Mouse (Mus musculus): ENCODE results near the gene Krt77.

The Krt77 gene

DNA sequence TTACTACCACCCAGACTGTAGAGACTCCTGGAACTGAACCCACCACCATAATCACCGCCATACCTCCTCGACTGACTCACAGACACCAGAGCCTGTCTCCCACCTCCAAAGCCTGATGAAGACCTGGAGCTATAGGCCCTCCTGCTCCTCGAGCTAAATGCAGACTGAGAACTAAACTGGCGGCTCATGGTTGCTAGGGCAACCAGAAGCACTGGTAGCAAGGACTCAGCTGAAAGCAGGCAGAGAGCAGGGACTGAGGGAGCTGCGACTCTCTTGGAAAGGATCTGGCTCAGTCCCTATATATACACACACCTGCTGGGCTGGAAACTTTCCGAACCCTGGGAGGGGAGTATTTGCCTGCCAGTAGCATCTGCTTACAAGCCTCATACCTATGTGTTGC, at the start of gene Krt77:
Gene Krt77, minus strand, starts transcription at position 275 of the 400 bp plus-strand sequence.
- DNase-seq (ENCODE audit: low spot score) = peak; percentile 52

DNA sequence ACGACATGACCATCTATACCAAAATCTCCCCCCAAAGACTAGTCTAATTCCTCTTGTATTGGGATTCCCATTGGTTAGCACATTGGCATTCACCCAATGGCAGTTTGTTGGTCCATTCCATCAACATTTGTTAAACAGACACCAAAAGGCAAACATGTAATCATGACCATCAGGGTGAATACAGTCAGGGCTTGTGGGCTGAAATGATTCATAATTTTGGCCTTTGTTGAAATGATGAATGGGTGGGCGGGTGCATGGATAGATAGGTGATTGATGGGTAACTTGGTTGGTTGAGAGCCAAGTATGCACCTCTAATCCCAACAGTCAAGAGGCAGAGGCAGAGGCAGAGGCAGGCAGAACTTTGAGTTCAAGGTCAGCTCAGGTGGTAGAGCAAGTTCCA, 46.6 kb upstream of the Krt77 start:
- DNase-seq (ENCODE audit: low spot score) = no peak

DNA sequence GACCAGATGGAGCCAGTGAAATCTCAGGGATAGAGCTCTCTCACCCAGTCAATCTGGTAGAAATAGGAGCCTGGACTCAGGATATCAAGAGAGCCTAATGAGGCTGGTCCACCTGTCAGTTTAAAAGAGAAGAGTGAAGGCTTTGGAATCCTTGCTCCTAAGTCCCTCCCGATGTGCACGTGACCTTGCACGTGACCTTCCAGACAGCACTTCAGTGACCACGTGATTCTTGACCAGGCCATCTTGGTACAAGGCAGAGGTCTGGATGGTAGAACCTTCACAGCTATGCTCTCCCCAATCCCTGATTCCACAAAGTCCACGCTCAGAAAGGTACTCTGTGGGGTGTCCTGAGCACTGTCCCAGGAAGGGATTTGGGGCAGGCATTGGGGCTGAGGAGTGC, 35.3 kb upstream of the Krt77 start:
- DNase-seq (ENCODE audit: low spot score) = no peak

DNA sequence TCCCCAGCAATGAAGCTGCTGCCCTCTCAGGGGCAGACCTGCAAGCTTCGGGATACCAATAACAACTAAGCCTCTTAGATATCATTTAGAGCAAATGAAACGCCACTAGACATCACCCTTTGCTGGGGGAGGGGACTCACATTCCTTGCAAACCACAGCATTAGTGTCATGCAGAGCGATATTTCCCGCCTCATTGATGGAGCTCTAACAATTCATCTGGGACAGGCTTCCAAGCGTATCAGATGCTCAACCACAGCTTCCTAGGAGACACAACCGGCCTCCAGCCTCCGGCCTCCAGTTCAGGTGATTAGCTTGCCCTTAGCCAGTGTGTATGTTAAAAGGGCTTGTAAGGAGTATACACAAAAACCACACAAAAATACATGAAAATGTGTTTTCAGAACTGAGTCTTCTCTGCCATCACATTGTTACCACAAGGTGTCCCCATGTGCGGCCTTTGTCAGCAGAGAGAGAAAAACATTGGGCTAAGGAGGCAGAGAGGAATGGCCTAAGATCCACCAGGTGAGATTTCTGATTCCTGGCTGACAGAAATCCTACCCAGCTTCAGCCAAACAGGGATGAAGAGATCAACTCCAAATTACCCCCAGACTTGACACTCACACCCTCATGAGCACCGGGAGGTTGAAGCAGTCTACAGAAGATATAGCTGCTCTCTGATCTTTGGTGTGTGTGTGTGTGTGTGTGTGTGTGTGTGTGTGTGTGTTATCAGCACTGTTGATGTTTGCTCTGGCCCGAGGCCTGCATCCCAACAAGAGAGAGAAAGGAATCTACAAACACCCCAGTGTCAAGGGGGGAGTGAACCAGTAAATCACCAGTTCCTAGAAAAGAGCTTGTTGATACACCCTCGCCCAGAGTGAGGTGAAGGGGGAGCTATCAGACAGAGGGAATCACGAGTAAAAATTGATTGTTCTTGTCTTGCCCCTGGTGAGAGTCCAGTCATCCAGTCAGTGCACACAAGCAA, 33.0 kb upstream of the Krt77 start:
- DNase-seq (ENCODE audit: low spot score) = no peak

DNA sequence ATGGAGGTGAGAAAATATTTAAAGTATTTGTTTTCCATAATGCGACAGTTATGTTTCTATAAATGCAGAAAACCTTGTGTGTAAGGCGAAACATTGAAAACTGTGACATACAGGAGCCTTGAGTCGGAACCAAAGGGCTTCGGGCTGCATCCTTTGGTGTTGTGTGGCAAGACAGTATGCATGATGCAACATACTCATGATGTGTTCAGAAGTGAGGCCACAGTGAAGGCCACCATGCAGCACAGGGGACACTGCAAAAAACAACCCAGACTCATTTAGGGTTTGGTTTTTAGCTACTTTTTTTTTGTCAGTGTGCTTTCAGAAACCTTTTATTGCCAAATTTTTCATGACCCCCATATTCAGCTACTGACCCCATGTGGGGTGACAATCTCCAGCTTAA, 25.7 kb upstream of the Krt77 start:
- no peak for DNase-seq (ENCODE audit: low spot score)

DNA sequence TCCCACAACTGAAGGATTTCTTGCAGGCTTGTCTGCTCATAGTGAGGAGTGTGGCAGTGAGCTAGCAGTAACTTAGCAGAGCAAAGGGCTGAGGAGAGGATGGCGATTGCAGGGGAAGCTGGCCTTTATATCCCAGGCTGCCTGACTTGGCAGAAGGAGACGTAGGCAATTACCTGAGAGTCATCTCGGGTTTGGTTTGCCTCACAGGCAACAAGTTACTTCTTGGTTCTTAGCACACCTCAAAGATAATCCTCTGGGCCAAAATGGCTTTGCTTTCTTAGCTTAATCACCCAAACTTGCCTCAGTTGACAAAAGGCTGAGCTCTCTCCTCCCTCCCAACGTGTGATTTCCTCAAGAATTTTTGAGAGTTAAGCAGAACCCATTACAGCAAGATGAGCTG, 23.3 kb upstream of the Krt77 start, which contains the start of gene Krt76:
Gene Krt76, minus strand, starts transcription at position 101 of the 400 bp plus-strand sequence.
- DNase-seq (ENCODE audit: low spot score) = no peak

DNA sequence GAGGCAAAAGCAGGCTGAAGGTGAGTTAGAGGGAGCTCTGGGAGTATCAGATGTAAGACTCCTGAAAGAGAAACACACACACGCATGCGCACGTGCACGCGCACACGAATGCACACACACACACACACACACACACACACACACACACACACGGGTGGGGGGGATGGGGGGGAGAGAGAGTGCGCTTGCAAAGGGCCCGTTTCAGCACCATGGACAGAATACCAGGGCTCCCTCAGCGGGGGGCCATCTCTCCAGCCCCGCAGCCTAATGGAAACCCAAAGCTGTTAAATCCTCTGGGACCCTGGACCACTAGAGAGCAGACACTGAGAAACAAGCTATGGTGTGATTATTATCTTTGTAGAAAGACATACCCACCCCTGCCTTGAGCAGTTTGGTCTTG, 10.3 kb upstream of the Krt77 start:
- no peak for DNase-seq (ENCODE audit: low spot score)

DNA sequence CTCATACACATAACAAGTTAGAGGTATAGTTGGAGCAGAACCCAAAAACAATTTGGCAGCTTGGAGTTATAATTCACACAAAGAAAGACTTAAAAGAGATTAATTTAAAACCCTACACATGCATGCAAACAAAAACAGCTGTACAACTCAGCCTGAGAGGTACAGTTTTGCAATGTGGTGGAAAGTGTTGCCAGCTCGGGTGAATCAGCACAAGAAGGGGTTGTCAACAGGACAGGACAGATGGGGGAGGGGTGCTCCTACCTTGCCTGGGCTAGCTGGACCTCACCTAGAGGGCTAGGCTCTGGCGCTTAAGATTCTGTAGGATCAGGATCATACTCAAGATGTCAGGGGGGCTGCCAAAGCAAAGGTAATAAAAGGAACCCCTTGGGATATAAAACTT, 8.5 kb upstream of the Krt77 start:
- no peak for DNase-seq (ENCODE audit: low spot score)

DNA sequence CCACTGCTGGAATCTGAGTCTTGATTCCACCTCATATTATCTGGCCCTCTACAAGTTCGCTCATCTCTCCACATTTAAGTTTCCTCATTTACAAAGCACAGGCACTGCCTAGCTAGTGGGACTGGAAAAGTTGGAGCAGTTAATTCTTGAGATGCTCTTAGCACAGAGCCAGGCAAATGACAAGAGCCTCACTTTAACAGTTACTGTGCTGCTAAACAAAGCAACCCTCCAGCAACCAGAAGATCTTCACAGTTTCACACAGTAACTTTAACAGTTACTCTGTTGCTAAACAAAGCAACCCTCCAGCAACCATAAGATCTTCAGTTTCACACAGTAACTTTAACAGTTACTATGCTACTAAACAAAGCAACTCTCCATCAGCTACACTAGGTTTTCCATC, 4.9 kb upstream of the Krt77 start:
- no peak for DNase-seq (ENCODE audit: low spot score)

DNA sequence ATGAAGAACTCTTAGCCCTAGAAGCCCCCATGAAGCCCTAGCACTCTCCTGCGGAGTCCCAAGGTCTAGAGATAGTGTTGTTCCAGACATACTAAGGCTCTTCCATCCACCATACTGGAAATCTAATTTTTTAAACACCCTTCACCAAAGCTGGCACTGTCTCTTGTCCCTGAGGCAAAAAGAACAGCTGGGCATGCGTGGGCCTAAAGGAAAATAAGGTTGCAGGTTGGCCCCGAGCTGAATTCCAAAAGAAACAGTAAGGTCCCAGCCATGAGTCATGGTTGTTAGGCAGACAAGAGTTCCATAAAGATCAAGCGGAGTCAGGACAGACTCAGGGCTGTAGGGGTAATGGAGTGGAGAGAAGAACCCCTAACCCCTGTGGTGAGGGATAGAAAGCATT, 3.7 kb upstream of the Krt77 start:
- DNase-seq (ENCODE audit: low spot score) = no peak

DNA sequence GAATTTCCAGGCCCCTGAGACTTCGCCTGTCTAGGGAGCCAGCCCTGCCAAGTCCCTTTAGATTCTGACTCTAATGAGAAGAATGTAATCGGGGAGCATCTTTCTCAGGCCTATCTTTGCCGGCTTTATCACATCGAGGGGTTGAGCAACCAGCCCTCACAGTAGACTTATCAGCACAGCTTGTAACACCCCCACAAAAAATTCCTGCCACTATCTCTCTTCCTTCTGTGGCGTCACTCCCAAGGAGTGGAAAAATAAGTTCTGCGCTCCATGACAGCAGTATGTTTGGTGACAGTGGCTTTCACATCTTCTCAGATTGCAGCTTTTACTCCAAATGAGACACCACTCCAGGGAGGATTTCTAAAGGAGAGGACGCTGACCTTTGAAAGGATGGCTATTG, 2.8 kb downstream of the Krt77 start:
- DNase-seq (ENCODE audit: low spot score) = no peak

DNA sequence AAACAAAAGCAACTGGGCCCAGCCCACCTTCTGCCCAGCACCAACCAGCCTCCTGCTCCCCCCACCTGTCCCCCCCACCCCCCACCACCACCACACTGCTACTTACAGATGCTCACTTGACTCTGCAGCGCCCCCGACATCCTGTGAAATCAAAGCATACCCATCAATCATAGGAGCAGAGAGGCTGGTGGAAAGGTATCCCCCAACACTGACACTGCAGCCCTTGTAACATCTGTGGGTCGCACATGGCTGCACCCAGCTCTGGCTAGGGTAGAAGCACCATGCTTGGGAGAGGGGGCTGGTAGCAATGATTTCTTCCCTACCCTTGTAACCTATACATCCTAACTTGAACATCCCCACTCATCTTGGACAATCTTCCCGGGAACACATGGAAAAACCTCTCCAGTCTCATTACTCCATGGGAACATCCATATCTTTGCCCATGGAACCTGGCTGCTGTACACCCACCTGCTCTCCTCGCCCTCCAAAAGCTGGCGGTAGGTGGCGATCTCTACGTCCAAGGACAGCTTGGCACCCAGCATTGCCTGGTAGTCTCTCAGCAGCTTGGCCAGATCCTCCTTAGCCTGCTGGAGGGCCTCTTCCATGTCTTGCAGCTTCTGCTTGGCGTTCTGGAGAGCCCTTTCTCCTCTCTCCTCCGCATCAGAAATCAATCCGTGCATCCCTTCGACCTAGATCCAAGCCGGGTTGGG, 8.9 kb downstream of the Krt77 start:
- DNase-seq (ENCODE audit: low spot score) = no peak

DNA sequence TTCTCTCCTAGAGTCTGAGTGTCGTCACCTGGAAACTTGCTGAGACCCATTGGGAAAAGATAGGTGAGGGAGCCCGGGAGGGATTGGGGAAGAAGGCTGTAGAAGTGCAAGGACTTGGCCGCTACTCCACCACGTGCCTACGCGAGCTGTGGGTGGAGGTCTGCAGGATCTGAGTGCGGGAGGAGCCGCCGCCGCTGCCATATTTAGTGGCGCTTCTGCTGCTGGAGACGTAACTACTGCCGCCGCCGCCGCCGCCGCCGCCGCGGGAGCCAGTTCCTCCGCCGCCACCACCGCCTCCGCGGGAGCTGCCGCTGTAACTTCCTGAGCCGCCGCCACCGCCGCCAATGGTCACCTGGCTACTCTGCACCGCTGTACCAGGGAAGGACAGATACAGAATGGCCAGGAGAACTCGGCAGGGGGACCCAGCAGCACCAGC, 9.8 kb downstream of the Krt77 start:
- peak; percentile 30 for DNase-seq (ENCODE audit: low spot score)

DNA sequence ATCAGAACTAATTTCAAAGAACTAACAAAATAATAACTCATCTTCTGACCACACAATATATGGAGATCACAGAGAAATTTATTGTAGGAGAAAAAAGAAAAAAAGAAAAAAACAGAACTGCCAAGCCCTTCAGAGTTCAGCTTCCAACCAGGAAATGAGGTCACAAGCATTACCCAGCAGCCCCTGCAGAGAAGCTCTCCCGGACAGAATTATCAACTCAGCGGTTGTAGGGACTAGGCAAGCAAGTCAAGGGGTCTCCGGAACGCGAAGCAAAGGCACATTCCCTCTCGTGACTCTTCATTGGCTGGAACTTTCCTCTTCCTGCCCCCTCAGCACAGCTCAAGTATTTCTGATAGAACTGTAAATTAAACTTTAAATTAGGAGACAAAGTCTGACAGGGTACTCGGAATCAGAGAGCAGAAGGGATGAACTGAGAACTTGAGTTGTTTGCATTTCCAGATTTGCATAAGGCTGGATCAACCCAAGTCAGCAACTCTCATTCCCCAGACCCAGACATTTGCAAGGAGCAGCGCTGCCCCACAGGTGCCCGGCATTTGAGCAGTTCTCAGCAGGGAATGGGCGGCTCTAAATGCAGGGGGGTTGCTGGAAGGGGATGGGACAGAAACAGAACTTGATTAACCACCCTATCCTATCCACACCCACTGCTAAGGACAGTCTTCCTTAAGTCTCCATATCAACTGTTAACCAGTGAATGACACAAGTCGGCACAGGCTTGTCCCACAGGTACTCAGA, 10.7 kb downstream of the Krt77 start:
- no peak for DNase-seq (ENCODE audit: low spot score)

DNA sequence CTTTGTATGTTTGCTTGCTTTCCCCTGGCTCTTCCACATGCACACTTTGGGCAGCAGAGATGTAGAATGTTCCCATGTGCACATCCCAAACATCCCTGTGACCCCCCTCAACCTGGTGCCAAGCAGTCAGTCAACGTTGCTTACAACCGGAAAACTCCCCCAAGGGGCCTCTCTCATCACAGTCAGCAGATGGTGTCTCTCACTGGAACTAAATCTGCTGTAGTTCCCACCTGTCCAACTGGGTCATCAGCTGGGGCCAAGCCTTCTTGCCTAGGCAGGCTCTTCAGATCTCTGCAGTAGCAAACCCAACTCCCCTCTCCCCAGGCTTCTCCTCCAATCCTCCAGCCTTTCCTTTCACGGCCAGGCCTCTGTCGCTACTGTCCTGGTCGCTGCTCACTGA, 12.8 kb downstream of the Krt77 start:
- no peak for DNase-seq (ENCODE audit: low spot score)

DNA sequence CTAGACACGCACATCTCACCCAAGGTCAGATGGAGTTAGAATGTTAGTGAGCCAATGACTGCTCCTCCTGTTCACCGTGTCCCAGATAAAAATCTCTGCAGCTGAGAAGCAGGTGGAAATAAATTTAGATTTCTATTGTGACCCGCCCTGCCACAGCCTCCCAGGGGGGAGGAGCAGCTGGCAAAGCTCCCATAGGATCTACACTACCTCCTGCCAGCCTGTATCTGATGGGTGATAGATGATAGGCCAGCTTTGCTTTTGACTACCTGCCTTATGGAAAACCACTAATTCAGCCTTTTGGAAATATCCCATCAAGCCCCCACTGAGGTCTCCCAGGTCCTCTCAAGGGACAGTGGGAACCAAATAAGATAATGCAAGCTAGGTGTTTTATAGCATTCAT, 13.8 kb downstream of the Krt77 start:
- DNase-seq (ENCODE audit: low spot score) = no peak

DNA sequence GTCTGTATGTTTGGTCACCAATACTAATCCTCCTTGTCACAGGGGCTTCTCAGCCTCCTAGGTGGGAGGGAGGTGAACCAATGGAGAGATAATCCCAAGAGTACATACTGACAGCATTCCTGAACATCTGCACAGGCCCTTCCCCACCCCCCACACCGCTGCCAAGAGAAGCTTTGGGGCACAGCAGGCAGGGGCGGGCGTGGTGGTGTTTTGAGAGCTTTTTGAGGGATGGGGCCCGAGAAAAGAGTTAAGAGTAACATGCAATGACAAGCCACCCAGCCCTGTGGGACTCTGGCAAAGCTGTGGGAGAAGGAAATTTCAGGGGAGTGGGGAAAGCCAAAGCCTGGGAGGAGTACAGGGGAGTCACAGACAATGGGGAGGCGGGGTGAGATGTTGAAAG, 15.2 kb downstream of the Krt77 start:
- DNase-seq (ENCODE audit: low spot score) = no peak

DNA sequence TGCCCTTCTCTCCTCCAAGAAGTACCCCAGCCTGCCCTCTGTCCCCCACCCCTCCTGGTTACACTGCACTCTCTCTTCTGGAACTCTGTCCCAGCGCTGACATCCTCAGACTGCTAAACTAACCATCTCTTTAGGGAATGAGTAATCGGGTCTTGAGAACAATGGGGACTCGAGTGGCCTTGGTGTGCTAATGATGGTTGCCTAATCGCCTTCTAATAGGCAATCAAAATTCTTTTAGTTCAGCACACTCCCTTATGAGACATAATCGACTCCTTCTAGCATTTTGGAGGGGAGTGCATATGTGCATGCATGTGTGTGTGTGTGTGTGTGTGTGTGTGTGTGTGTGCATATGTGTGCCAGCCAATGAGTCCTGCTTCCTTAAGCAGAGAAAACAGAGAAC, 16.9 kb downstream of the Krt77 start:
- no peak for DNase-seq (ENCODE audit: low spot score)

DNA sequence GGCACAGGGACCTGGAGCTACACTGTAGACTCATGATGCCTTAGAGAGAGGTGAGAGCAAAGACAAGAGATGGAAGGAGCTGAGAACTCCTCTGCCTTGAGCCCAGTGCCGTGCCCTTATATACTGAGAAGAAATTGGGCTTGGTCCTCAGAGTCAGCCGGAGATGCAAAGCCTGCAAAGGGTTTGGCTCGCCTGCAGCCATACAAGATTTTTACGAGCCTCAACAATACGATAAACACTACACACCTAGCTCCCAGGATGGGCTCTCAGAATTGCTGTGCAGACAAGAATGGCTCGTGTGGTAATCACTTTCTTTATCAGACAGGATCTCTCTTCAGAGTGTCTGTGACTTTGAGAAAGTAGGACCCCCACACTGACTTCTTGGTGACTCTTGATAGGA, 18.8 kb downstream of the Krt77 start, which contains the start of gene Krt1:
Gene Krt1, minus strand, starts transcription at position 101 of the 400 bp plus-strand sequence.
- no peak for DNase-seq (ENCODE audit: low spot score)

DNA sequence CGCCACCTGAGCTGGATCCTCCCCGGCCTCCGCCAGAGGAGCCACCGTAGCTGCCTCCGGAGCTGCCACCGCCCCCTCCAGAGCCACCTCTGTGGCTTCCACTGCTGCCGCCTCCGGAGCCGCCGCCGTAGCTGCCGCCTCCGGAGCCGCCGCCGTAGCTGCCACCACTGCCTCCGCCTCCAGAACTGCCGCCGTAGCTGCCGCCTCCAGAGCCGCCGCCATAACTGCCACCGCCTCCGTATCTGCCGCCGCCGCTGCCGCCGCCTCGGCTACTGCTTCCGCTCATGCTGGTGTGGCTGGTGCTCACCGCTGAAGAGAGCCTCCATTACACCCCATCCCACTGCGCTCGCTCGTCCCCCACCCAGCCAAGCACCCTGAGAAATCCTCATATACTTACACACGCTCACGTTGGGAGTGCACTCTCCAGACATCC, 23.5 kb downstream of the Krt77 start:
- DNase-seq (ENCODE audit: low spot score) = peak; percentile 33

DNA sequence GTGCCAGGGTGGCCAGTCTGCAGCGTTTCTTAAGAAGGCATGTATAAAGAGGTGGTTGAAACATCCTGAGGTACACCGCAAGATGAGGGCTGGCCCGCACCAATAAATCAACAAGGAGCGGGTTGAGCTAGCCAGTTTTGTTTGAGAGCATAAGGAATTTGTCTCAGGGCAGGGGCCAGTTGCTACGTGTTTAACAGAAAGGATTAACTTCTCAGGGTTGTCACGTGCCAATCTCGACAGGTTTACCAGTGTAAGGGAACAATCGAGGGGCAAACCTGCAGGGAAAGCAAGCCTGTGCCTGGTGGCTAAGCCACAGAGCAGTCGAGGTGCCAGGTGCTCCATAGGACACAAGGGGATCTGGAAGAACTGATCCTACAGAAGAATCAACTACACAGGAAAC, 26.3 kb downstream of the Krt77 start:
- DNase-seq (ENCODE audit: low spot score) = no peak

DNA sequence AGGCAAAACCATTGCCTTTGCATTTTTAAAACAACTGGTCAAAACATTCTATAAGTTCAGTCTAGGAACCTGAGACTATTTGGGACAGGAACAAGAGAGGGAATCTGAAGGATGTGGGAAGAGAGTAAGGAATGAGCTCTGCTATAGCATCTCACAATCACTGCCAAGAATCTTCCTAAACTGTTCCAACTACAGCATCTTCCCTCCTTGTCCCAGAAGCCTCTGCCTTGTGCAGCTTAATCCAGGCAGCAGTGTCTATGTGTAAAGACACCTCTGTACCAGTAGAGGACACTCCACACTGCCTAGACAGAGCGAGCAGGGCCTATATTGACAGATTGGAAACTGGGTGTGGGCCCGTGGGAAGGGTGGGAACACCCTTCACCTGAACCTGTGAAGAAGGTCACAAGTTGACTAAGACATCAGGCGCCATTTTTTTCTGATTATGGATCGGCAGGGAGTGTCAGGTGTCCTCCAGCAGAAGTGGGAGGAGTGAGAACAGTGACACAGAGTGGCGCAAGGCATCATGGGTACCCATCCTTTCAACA, 34.6 kb downstream of the Krt77 start:
- no peak for DNase-seq (ENCODE audit: low spot score)
